Mouse (Mus musculus) layer of hippocampus, adult 18-20 months (tissue): Measurements from ENCODE around the gene Palb2. TPM values are rescaled to one million over a fixed set of nuclear protein-coding genes. Genes with fewer than 3 reads are reported as not detected.
"Not testable (repeated sequence)": the region's sequence is repeated elsewhere in the genome, so short reads cannot be mapped to it uniquely, and the experiment has no call there.

Experiments
- DNase-seq, 2 experiments: peaks; one replicate each; pipeline ENCODE4 v3.0.0; 2022; ENCODE audit warnings: low spot score in 2 of 2
- total RNA-seq, 2 experiments: library from RNA; stranded (reverse); gene quantifications; 2 replicates each; pipeline ENCODE4 v1.2.3; 2021

The Palb2 gene
- total RNA-seq, 2 experiments from 2014 or later = 1.1 to 1.9 TPM

GRCm38 (mm10) chr7:122101014-122101746 lies 31.6 kb downstream of the Palb2 start:
- DNase-seq = not testable (repeated sequence)

- peak in 1 of 2 experiments; percentile 48 for DNase-seq
Measured at GRCm38 (mm10) chr7:122099222-122099621, 33.6 kb downstream of the Palb2 start.

- no peak for DNase-seq
Measured at GRCm38 (mm10) chr7:122098009-122098408, 34.8 kb downstream of the Palb2 start.

GRCm38 (mm10) chr7:122094564-122095330 lies 38.0 kb downstream of the Palb2 start:
- DNase-seq = no peak

GRCm38 (mm10) chr7:122087195-122087982 lies 45.4 kb downstream of the Palb2 start:
- no peak for DNase-seq

- no peak for DNase-seq
Measured at GRCm38 (mm10) chr7:122081071-122081470, 51.7 kb downstream of the Palb2 start.

GRCm38 (mm10) chr7:122079798-122080554 lies 52.8 kb downstream of the Palb2 start:
- no peak for DNase-seq

- DNase-seq = no peak
Measured at GRCm38 (mm10) chr7:122074374-122074773, 58.4 kb downstream of the Palb2 start.

GRCm38 (mm10) chr7:122067517-122068381 lies 65.0 kb downstream of the Palb2 start:
- peak in 1 of 2 experiments; percentile 16 for DNase-seq

GRCm38 (mm10) chr7:122066945-122067516 lies 65.8 kb downstream of the Palb2 start, which contains the start of the genes Ubfd1 and Ears2:
Gene Ubfd1 (plus strand): TSS chr7:122067175.
Gene Ears2 (minus strand): TSS chr7:122067263.
- peak; percentile 98 to 99 for DNase-seq

GRCm38 (mm10) chr7:122066102-122066944 lies 66.5 kb downstream of the Palb2 start:
- no peak for DNase-seq

- DNase-seq = no peak
Measured at GRCm38 (mm10) chr7:122065656-122066055, 67.1 kb downstream of the Palb2 start.

Other genes with a start within 250 kb of the Palb2 start
- gene Cog7, start 151.3 kb downstream of the Palb2 start, total RNA-seq = 10 to 100 TPM; 41.5 to 46.0 TPM
- gene Gga2, start 111.8 kb downstream of the Palb2 start, total RNA-seq = 10 to 100 TPM; 29.0 to 30.3 TPM
- gene Ubfd1, start 65.8 kb downstream of the Palb2 start, total RNA-seq = 10 to 100 TPM; 55.0 to 60.1 TPM
- 1 to 10 TPM; 9.5 to 9.9 TPM for gene Ears2, start 65.7 kb downstream of the Palb2 start, total RNA-seq
- gene Ndufab1, start 31.1 kb downstream of the Palb2 start, total RNA-seq = 100 to 1,000 TPM; 305 to 306 TPM
- gene Dctn5, start 56 bp upstream of the Palb2 start, total RNA-seq = 100 to 1,000 TPM; 104 TPM
- 1 to 10 TPM; 1.4 to 1.9 TPM for gene Plk1, start 26.5 kb upstream of the Palb2 start, total RNA-seq
- 1 to 10 TPM in 1 of 2 experiments, under 1 TPM in 1; 0.36 to 1.1 TPM for gene Ern2, start 53.2 kb upstream of the Palb2 start, total RNA-seq
- 1 to 10 TPM; 3.3 to 3.7 TPM for gene Chp2, start 86.5 kb upstream of the Palb2 start, total RNA-seq
- 100 to 1,000 TPM; 741 to 778 TPM for gene Prkcb, start 155.8 kb upstream of the Palb2 start, total RNA-seq